8 mouse cellular contexts compared by ENCODE assay signal in genomic region chr16:6791655-6792054, GRCm38 (mm10).
DNase-seq lines count a peak whose midpoint lies in the region; ATAC-seq lines count a peak whose summit lies in the region.

No protein-coding gene starts in this region.

- no peaks in the 10 kb centered on the region for H3K9me3 ChIP-seq in forebrain, embryonic 10.5 days
- H3K9me3 ChIP-seq in hindbrain, embryonic 12.5 days (replicated peaks): no peaks in the 10 kb centered on the region

- H3K4me3 ChIP-seq in forebrain, embryonic 10.5 days: no peak overlapping the region
- no peak overlapping the region for H3K4me3 ChIP-seq in hindbrain, embryonic 12.5 days

- no peak overlapping the region for H3K4me2 ChIP-seq in hindbrain, embryonic 12.5 days (replicated peaks)

- no peaks in the 10 kb centered on the region for H3K4me1 ChIP-seq in forebrain, embryonic 10.5 days
- no peaks in the 10 kb centered on the region for H3K4me1 ChIP-seq in hindbrain, embryonic 12.5 days

- no peak overlapping the region for H3K9ac ChIP-seq in hindbrain, embryonic 12.5 days

- H3K27ac ChIP-seq in forebrain, embryonic 10.5 days: no peak overlapping the region
- H3K27ac ChIP-seq in hindbrain, embryonic 12.5 days: no peak overlapping the region

- no peaks in the 10 kb centered on the region for H3K36me3 ChIP-seq in forebrain, embryonic 10.5 days (replicated peaks)
- no peaks in the 10 kb centered on the region for H3K36me3 ChIP-seq in hindbrain, embryonic 12.5 days

- peaks cover 5% of the 10 kb centered on the region; the same call in 1 of the 2 replicates for H3K27me3 ChIP-seq in forebrain, embryonic 10.5 days (ENCODE audit: poor library complexity, severe bottlenecking)
- H3K27me3 ChIP-seq in hindbrain, embryonic 12.5 days: 0 out of 2 replicates have a peak, but pooled peaks cover 3% of the 10 kb centered on the region

- DNase-seq in NIH3T3 (ENCODE audit: low read depth): peak; percentile 84
- DNase-seq in brain, embryonic 18.5 days (ENCODE audit: low read depth, low spot score): peak; percentile 37
- DNase-seq in forebrain, embryonic 10.5 days (ENCODE audit: extremely low spot score, low spot score): peak; percentile 50
- peak; percentile 51 to 66 for DNase-seq in layer of hippocampus, adult 8-10 months (ENCODE audit: low spot score in 2 of 2)
- DNase-seq in lung, postnatal 25 days (ENCODE audit: low spot score): peak; percentile 24
- DNase-seq in right cerebral cortex, postnatal 14 days: peak; percentile 61
- no peak for DNase-seq in thymus, postnatal 36 days

- ATAC-seq in hindbrain, embryonic 12.5 days (ENCODE audit: low FRiP score): peak; percentile 61; the same call in 1 of the 2 replicates

- 17% methylated on average over 9 of the region's 9 CpGs for WGBS in forebrain, embryonic 10.5 days
- 14% methylated on average over 9 of the region's 9 CpGs for WGBS in hindbrain, embryonic 12.5 days

Comparison
In these comparisons a context has a peak if more than half of its experiments do, and no peak if none do; other contexts are left out.
1. DNase-seq: peak in NIH3T3 (single experiment), brain, embryonic 18.5 days (single experiment), forebrain, embryonic 10.5 days (single experiment), layer of hippocampus, adult 8-10 months (2 of 2), lung, postnatal 25 days (single experiment) and right cerebral cortex, postnatal 14 days (single experiment); none in thymus, postnatal 36 days (0 of 2).